Mouse (Mus musculus) frontal cortex, postnatal 14 days (tissue): ENCODE results near the gene D1Ertd622e.

Experiments
- DNase-seq, 2 experiments: peaks; one replicate each; pipeline ENCODE4 v3.0.0; 2022; ENCODE audit warnings: low spot score in 2 of 2

D1Ertd622e gene

DNA sequence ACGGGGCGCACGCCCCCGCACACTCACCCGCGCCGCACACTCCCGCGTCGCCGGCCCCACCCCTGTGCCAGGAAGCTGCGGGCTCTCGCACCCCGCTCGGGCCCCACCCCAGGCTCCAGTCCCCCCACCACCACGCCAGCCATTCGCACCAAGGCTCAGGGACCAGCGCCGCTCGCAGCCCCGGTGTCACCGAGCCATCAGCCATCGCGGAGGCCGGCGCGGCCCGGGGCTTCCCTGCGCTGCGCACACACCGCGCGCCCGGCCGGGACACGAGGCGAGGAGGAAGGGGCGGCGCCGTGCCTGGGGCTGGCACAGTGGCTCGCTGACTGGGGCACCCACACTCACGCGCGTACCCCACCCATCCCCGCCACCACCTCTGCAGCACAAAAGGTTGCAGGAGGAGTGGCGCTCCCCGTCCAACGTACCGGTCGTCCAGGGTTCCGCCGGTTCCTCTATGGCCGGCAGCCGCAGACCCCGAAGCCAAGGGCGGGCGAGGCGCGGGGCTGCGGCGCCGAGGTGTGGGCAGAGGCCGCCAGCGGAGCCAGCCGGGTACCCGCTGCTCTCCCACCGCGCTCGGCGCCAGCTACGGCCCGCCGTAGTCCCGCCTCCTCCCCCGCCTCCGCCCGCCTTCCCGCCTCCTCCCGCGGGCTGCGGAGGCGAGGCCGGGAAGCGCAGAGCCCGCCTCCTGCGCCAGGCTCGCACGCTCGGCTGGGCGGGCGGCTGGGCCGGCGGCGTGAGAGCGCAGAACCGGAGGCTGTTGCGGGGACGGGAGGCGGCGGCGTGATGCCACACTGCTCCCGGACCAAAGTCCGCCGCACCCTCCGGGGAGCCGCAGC, at the start of gene D1Ertd622e:
Gene D1Ertd622e (minus strand): TSS at position 669 of the 836 bp plus-strand sequence.
- peak; percentile 55 to 69 for DNase-seq

DNA sequence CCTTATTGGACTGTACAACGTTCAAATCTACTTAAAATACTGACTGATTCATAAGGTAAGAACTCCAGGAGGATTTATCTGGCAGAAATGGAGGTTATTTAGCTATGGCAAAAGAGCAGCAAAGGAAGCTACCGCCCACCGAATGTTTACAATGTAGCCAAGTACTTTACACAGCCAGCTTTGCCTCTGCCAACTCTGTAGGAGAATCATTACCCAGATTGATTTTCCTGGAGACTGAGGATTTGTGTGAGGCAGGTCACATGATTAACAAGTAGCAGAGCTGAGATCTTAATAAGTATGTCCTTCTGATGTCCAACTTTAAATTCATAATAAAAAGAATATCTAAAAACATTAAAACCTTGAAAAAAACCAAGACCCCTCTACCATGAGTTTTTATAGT, 48.6 kb upstream of the D1Ertd622e start:
- DNase-seq: no peak

DNA sequence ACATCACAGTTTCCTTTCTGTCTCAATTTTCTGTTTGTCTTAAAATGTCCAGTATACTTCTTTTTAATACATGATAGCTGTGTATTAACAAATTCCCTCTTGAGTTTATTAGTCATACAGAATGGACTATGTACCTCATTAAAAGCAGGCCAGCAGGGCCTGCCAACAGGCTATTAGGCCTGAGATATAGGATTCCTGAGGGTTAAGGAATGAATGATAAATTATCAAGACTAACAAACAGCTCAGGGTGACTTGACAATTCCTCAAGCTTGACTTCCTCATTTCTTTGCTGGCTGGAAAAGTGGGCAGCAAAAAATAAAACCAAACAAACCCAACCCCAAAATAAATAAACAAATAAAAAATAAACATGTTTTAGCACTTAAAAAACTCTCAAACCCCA, 43.5 kb upstream of the D1Ertd622e start:
- no peak for DNase-seq

DNA sequence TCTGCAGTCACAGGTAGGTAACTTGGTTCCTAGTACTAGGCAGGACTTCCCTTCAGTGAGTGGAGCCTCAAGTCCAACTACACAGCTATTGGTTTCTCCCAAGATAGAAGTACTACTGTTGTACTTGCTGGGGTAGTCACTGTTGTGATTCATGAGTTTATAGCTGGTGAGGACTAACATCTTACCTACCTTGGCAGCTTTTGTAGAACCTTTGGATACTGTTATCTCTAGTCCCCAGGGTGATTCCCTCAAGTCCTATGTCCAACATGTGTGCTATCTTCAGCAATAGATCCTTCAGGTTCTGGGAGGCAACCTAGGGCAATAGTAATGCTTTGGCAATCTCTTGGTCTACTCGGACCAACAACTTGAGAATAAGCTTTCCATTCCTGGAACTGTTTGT, 42.8 kb upstream of the D1Ertd622e start:
- no peak for DNase-seq

DNA sequence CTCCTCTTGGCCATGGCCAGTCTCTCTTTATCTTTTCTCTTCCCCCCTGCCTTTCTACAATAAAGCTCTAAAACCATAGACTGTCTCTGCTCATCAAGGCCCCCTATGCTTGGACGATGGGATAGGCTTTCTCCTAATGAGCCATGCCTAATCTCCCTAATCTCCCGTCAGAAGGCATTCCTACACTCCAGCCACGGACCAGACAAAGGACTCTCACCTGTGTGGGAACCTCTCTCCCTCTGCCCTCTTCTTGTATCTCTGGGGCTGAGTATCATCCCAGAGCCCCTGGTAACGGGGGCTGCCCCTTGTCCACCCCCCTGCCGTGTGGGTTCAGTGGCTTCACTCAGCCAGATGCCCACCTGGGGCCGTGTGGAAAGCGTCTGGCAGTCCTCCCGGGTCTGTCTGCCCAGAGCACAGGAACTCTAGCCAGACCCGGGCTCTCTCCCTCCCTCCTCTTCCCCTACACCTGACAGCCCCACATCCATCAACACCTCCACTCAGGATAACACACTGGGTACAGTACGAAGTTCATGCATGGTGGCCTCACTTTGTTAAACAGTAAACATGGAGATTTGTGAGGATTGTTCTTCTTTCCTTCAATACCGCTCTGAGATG, 37.2 kb upstream of the D1Ertd622e start:
- no peak for DNase-seq

DNA sequence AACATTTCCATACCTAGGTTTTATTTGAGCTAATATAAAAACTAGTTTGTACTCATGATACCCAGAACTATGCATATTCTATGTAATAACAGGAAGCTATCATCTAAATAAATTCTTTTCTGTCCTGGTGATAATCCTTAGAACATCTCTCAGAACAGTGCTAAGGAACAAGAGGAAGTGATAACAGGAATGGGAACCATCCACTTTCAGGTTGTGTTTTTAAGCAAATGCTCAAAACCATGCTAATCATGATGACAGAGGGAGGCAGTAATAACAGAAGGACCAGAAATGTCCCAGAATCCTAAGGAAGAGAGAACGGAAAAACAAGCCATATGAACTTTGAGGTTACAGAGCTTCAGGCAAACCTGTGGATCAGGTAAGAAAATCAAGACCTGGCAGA, 35.4 kb upstream of the D1Ertd622e start:
- no peak for DNase-seq

DNA sequence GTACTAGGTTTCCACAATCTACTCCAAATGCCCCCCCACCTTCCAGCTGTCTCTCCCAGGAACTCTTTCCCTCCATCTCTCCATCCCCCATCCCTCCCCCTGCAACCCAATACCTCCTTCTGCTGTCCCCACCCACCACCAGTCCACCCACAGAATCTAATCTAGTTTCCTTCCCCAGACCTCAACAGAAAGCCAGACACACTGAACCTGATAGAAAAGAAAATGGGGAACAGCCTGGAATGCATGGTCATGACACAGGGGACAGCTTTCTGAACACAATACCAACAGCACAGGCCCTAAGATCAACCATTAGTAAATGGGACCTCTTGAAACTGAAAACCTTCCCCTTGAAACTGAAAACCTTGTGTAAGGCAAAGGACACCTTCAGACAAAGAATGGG, 32.0 kb upstream of the D1Ertd622e start:
- no peak for DNase-seq

DNA sequence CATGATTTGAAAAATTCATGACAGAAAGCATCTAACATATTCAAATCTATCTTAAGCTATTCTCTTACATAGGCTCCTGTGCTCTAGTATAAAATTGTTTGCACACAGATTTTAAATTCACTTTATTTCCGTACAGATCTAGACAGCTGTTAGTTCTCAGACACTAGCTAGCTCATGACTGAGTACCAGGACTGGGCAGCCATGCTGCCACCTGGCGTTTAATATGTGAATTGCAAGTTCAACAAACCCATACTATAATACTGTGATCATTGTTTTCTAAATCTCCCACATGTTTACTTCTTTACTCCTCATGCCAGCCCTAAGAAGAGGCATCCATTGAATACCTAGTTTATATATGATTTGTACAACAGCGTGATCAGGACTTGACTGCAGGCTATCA, 26.9 kb upstream of the D1Ertd622e start:
- DNase-seq: no peak

DNA sequence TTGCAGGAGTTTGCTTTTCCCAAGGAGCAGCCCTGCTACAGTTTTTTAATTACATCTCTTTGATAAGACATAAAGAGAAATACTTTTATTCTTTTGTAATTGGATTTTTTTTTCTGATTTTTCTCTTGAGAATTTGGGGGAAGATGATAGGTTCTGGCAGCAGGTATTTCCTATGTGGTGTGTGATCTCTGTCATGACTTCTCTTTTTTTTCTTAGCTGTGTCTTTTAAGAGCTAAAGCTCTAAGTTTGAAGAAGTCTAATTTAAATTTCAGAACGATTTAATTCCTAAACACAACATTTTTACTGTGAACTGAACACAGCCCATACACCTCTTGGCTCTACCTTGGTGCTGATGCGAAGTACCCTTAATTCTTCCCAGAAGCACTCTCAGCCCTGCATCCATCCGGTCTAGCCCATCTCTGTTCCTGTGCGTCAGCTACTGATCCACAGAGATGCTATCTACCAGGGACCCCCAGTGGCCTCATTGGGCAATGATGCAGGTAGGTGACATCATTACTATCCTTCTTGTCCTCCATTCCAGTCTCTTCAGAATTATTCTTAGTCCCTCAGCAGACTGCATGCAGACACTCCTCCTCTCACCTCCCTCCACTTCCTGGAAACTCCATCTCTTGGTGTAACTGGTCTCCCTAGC, 14.8 kb upstream of the D1Ertd622e start:
- DNase-seq: no peak

DNA sequence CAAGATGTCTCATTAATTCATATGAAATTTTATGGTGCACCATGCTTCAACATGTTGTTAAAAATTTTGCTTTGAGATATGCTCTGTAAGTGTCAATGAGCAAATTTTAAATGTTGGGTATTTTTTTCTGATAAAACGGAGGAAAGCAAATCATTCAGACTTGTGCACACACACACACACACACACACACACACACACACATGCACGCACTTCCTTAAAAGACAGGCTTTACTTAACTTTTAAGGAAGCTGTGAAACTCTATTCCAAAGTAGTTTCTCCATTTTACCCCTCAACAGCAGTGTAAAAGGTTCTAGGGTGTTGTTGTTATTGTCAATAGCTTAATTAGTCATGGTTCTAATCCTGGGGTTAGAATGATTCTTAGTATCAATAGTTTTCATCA, 14.2 kb upstream of the D1Ertd622e start:
- no peak for DNase-seq

DNA sequence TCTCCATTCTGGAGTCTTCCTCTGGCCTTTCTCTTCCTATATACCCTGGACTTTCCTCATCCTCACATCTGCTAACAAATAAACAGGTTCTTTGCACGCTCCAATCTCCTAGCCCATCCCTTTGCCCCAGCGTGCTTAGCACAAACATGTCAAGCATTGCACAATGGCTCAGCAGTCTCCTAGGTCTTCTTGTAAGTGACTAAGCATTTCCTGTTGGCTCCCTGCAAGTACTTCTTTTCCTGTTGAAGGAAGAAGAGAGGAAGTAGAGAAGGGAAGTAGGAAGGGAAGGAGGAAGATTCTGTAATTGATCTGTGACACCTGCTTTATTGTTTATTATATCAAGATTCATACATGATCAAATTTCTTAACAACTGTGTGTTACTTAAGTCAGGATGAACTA, 11.0 kb upstream of the D1Ertd622e start:
- DNase-seq: no peak

DNA sequence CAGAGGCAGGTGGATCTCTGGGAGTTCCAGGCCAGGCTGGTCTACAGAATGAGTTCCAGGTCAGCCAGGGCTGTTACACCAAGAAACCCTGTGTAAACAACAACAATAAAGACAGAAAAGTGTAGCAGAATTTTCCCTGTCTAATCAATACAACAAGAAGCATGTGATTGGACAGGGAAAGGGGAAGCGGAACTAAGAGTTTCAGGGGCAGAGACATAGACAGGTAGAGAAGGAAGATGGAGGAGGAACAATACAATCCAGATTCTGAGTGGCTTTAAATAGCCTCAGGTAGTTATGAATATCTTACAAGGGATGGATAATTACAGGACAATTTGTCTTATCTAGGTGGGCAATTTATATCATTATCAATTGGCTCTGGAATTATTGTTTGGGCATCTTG, 5.4 kb upstream of the D1Ertd622e start:
- DNase-seq: no peak

DNA sequence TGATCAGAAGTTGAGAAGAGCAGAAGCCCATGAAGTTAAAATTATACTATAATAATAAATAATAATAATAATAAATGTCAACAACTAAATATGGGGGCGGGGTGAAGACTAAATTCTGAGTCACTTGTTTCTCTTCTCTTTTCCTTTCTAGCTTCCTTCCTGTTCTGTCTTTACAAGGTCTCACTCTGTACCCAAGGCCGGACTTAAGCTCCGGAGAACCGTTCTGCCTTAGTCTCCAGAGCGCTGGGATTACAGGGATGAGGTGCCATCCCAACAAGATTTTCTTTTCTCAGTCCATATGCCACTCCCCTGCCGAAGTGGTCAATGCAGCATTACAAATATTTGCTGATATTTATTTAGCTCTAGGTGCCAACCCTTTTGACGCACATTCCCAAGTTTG, 450 bp upstream of the D1Ertd622e start:
- no peak for DNase-seq

DNA sequence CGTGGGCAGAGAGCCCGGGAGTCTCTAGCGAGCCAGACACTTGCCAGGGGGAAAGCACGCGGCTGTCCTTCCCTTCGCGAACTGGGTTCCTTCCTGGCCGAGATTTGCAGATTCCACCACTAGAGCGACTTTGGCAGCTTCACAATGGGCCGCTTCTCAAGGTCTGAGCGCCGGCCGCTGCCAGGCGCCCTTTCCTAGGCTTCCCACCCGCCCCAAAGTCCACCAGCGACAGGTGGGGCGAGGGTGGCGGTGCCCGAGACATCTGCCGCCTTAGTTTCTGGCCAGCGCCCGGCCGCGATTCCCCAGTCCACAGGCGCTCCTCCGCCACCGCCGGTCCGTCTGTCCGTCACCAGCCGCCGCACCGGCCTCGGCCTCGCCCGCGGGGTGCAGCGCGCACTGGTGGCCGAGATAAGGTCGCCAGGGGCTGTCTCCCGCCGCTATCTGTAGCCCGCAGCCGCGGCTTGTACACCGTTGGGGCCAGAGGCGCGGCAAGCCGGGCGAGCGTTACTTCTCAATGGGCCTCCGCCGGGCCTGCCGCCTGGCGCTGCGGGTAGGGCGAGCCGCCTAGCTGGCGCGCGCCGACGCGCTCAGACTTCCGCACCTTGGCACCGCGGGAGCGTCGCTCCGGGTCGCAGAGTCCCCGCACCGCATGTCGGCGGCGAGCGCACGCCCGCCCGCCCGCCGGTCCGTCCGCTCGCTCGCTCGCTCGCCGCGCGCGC, 1.0 kb downstream of the D1Ertd622e start:
- peak; percentile 64 to 72 for DNase-seq

DNA sequence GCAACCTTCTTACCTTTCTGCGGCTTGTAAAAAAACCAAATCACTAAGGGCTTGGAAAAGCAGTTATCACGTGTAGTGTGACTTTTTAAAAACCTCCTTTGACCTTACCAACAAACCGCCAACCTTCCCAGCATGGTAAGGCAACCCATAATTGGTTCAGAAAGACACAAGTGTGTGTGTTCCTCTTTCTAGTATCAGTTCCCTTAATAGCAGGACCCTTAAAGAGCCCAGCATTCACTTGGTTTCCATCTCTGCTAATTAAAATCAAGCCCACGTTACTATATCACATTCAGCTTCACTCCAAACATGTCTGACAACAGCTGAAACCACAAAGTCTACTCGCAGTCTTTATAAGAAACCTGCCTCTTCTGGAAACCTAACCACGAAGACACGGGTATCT, 2.5 kb downstream of the D1Ertd622e start:
- no peak for DNase-seq

DNA sequence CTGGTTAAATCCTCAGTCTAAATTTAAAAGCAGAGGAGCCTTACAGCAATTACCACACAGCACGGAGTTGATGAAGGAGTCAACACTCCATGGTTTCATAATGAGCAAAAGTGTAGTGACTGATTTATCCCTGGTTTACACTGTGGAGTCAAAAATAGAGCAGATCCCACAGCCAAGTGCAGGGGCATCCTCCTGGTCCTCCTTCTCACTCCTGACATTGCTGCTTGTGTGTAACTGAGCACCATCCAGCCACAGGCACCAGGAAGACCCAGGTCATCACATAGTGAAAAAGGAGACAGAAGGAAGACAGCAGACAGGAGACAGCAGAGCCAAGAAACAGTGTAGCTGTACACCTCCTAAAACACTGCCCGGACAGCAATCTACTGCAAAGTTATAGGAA, 4.1 kb downstream of the D1Ertd622e start:
- DNase-seq: no peak

DNA sequence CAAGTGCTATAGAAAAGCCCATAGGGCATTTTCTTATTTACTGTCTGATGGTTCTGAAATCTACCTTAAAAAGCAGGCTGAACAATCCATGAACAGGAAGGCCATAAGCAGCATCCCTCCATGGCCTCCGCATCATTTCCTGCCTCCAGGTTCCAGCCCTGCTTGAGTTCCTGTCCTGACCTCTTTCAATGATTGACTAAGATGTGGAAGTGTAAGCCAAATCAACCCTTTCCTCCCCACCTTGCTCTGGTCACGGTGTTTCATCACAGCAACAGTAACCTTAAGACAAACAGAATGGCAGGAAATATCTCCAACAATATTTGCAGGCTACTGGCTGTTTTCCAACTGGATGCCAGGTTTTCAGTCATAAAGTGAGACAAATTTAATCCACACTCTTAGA, 4.7 kb downstream of the D1Ertd622e start:
- DNase-seq: no peak

DNA sequence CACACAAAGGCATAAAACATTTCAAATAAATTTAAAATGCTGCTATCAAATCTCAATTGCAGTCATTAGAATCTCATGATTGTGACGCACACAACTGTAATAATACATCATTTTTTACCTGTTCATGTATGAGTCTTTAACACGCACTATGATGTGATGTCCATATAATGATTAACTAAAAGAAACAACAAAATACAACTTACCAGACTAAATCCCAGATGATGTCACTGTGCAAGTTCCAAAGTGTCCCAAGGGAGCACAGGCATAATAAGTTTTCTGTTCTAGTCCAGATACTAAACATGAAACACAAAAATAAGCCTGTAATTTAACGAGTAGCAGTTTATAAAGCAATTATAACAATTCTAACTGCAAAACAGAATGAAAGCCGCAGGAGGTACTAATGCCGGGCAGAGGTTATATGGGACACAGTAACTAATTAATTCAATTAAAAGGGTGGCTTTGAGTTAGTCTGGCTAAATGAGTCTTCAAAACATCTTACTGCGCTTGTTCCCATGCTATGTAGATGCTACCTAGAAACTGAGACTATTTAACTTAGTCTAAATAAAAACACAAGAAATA, 7.4 kb downstream of the D1Ertd622e start:
- no peak for DNase-seq

DNA sequence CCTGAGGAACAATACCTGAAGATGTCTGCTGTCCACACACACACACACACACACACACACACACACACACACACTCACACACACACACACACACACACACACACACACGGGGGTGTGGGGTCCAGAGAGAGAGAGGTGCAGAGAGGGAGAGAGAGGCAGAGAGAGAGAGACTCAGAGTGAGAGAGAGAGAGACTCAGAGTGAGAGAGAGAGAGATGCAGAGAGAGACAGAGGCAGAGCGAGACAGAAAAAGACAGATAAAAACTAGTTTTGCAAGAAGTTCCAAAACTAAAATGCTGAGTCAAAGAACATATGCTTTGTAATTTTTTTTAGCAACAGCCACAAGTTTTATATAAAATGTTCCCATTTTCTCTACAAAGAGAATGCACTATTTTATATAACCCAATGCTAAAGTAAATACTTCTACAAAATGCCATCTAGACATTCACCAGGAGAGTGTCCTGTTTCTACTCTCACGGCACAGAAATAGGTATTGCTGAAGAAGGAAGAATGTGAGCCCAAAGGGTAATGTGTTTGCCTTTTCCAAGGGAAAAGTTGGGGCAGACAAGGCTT, 11.2 kb downstream of the D1Ertd622e start:
- DNase-seq: no peak

DNA sequence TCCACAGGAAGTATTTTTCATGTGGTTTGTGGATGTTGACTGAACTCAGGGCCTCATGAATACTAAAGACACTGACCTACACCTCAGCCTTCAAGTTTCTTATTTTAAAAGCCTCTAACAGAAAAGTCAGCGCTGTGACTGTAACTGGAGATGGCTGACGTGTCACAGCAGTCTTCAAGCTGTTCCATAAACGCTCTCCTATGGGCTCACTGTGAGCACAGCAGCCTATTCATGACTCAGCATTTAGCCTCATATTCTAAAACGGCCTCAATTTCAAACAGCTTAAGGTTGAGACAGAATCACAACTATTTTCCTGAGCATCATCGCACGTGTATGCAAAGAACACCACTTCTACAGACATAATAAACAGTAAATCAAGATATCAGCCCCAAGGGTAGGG, 11.8 kb downstream of the D1Ertd622e start:
- DNase-seq: no peak

DNA sequence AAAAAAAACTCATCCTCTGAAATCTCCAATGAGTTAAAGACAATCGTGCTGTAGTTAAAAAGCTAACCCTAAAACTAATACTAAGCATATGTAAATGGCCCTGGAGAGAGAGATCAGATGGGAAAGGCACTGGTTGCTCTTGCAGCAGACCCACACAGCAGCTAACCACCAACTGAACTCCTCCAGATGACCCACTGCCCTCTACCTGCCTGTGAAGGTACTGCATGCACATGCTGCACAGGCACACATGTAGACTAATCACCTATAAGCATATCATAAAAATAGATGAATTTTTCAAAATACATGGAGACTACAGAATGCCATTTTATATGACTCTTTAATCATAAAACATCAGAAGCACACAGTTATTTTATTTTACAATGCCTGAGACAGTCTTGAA, 14.8 kb downstream of the D1Ertd622e start:
- no peak for DNase-seq

DNA sequence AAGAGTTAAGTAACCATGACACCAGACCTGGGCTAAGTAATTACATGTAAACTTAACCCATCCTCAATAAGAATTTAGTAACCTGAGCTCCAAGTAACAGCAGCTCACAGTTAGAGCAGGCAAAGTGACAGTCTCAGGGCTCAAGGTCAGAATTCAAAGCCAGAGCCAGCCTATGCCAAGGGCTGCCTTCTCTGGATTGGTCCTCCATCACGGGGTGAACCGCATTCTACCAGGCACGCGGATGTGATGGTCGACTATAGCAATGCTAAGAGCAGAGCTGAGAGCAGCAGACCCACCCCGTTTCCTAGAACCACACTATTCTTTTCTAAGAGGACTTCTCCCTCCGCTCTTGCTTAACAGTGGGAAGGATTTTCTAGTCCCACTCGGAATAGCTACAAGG, 27.8 kb downstream of the D1Ertd622e start:
- no peak for DNase-seq
